Mouse (Mus musculus): ENCODE data around the gene Tex45. TPM values are rescaled to one million over a fixed set of nuclear protein-coding genes. Genes with fewer than 3 reads are reported as not detected.

Tex45 gene
- total RNA-seq (2012; rRNA removed) (not detected in 2 replicates), total RNA-seq (2014; rRNA removed) (not detected in 2 replicates), polyA plus RNA-seq (2012; ENCODE audit: insufficient read length, low read depth) (not detected in 2 replicates)

DNA sequence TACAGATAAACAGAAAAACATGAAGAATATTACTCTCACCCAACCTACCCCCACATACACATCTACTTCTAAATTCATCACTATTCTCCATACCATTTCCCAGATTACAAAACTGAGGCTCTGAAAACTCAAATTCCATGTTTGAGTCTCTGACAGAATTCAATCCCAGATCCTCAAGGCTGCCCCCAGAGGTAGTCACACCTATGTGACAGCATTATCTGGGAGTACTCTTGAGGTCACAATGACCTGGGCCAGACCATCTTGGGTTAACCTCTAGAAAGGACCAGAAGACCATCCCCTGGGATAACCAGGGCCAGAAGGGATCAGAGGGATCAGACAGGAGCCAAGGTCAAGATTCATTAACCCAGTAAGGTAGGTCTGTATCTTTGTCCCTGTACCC, at the start of gene Tex45:
Gene Tex45, plus strand, starts transcription at position 301 of the 400 bp plus-strand sequence.
- dilution Hi-C loops (cut with MboI; ENCODE audit: extremely low pct_ligation_motif_present, extremely low pct_unique_long_range_greater_than_20kb, low sequenced_read_pairs) (no loop called here), in situ Hi-C loops (cut with MboI; ENCODE audit: low pct_ligation_motif_present, low pct_unique_long_range_greater_than_20kb, low sequenced_read_pairs) (no loop called here)
- DNase-seq (ENCODE audit: extremely low read depth) = no peak
- peaks cover 3 to 12% of the 10 kb centered on the region in 2 experiments; a peak in 2 of 4 replicates for H3K4me1 ChIP-seq (ENCODE audit: control insufficient read depth in 1 of 2, insufficient read depth in 2 of 2)
- no peak within 1 kb of the TSS for H3K4me3 ChIP-seq (replicated peaks in 1 of 3; ENCODE audit: low read depth in 2 of 3, low read length in 2 of 3, poor library complexity in 1 of 3)
- no peak within 1 kb of the TSS for H3K9ac ChIP-seq (ENCODE audit: insufficient read depth, low read depth)
- H3K27me3 ChIP-seq (replicated peaks) = no peaks in the 10 kb centered on the region
- H3K9me3 ChIP-seq (replicated peaks; ENCODE audit: low read length) = no peaks in the 10 kb centered on the region
- H3K27ac ChIP-seq (ENCODE audit: insufficient read depth, low read depth) = no peak within 1 kb of the TSS
- H3K4me2 ChIP-seq (ENCODE audit: insufficient read depth, low read depth, poor library complexity, severe bottlenecking) = no peak within 1 kb of the TSS
- no peak for TF ChIP-seq MXI1 (IDR thresholded peaks at IDR 0.05; ENCODE audit: low read depth, low read length)
- no peak for TF ChIP-seq UBTF (IDR thresholded peaks at IDR 0.05; ENCODE audit: low read depth, low read length)
- TF ChIP-seq NRF1 (IDR thresholded peaks at IDR 0.05; ENCODE audit: low read depth, low read length) = no peak
- TF ChIP-seq MAFK (IDR thresholded peaks at IDR 0.05; ENCODE audit: insufficient replicate concordance, low read length) = no peak
- TF ChIP-seq USF1 (IDR thresholded peaks at IDR 0.05; ENCODE audit: low read depth, low read length) = no peak
- TF ChIP-seq ZNF384 (IDR thresholded peaks at IDR 0.05; ENCODE audit: low read depth, low read length) = no peak
- TF ChIP-seq TBP (conservative IDR thresholded peaks at IDR 0.05; ENCODE audit: low read depth, low read length) = no peak
- TF ChIP-seq PAX5 (IDR thresholded peaks at IDR 0.05; ENCODE audit: low read length) = no peak
- TF ChIP-seq E2F4 (IDR thresholded peaks at IDR 0.05; ENCODE audit: insufficient replicate concordance, low read depth, low read length) = no peak
- TF ChIP-seq JUN (IDR thresholded peaks at IDR 0.05; ENCODE audit: insufficient read depth, low read depth, low read length) = no peak
- TF ChIP-seq SIN3A (IDR thresholded peaks at IDR 0.05; ENCODE audit: low read length) = no peak
- TF ChIP-seq ZC3H11A (IDR thresholded peaks at IDR 0.05; ENCODE audit: low read depth, low read length) = no peak
- TF ChIP-seq MYC (IDR thresholded peaks at IDR 0.05; ENCODE audit: low read depth, low read length) = no peak
- TF ChIP-seq GABPA (IDR thresholded peaks at IDR 0.05; ENCODE audit: insufficient replicate concordance, low read depth, low read length) = no peak
- no peak for TF ChIP-seq IRF4 (IDR thresholded peaks at IDR 0.05; ENCODE audit: low read depth, low read length)
- no peak for TF ChIP-seq MEF2A (IDR thresholded peaks at IDR 0.05; ENCODE audit: borderline replicate concordance, low read depth, low read length)
- no peaks in the 10 kb centered on the region for H3K36me3 ChIP-seq (replicated peaks in 1 of 2; ENCODE audit: control insufficient read depth in 1 of 2, insufficient read depth in 1 of 2, low read length in 1 of 2)
- no peaks in the 10 kb centered on the region for H3K79me2 ChIP-seq (replicated peaks; ENCODE audit: control insufficient read depth, extremely low read depth, insufficient read depth, poor library complexity, severe bottlenecking)

DNA sequence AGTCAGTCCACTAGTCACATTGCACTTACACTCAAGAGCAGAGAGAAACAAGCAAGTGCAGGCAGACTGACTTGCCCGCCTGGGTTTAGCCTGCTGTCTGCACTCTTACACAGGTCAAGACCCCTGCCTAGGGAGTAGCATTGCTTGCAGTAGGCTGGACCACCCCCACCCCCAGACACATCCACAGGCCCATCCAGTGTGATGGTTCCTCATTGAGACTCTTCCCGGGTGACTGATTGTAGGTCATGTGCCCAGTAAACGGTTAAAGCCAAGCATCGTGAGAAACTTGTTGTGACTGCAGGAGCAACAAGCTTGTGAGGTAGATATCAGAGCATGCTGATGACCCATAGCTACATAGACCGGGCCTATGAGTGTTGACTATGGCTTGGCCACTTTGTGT, 49.2 kb upstream of the Tex45 start:
- Histone ChIP-seq H3K9me3 (replicated peaks; ENCODE audit: low read length) (no peaks in the 10 kb centered on the region), H3K36me3 (replicated peaks in 1 of 2; ENCODE audit: control insufficient read depth in 1 of 2, insufficient read depth in 1 of 2, low read length in 1 of 2) (no peaks in the 10 kb centered on the region), H3K27me3 (replicated peaks) (no peaks in the 10 kb centered on the region), H3K4me1 (ENCODE audit: control insufficient read depth in 1 of 2, insufficient read depth in 2 of 2) (no peaks in the 10 kb centered on the region), H3K4me3 (replicated peaks in 1 of 3; ENCODE audit: low read depth in 2 of 3, low read length in 2 of 3, poor library complexity in 1 of 3) (no peak overlapping the region), H3K9ac (ENCODE audit: insufficient read depth, low read depth) (no peak overlapping the region), H3K27ac (ENCODE audit: insufficient read depth, low read depth) (no peak overlapping the region), H3K4me2 (ENCODE audit: insufficient read depth, low read depth, poor library complexity, severe bottlenecking) (no peak overlapping the region), H3K79me2 (replicated peaks; ENCODE audit: control insufficient read depth, extremely low read depth, insufficient read depth, poor library complexity, severe bottlenecking) (no peaks in the 10 kb centered on the region)
- TF ChIP-seq SIN3A (IDR thresholded peaks at IDR 0.05; ENCODE audit: low read length) (no peak), CHD2 (IDR thresholded peaks at IDR 0.05; ENCODE audit: low read length) (no peak)
- no peak for DNase-seq (ENCODE audit: extremely low read depth)
- dilution Hi-C loops (cut with MboI; ENCODE audit: extremely low pct_ligation_motif_present, extremely low pct_unique_long_range_greater_than_20kb, low sequenced_read_pairs) = no loop called here
- in situ Hi-C loops (cut with MboI; ENCODE audit: low pct_ligation_motif_present, low pct_unique_long_range_greater_than_20kb, low sequenced_read_pairs) = no loop called here
